Mouse (Mus musculus): ENCODE measurements around the gene Tinagl1. TPM values are rescaled to one million over a fixed set of nuclear protein-coding genes. Genes with fewer than 3 reads are reported as not detected.

The Tinagl1 gene
- 6.1 and 6.2 TPM in 2 replicates for total RNA-seq (2012; rRNA removed)
- polyA plus RNA-seq (2012; ENCODE audit: insufficient read depth in 1 of 2, insufficient read length in 2 of 2, low read depth in 1 of 2, low replicate concordance in 2 of 2, missing spikeins in 1 of 2), result 10 to 100 TPM in 1 of 2 experiments, not detected in 1; 21.9 TPM

- Histone ChIP-seq H3K79me2 (ENCODE audit: control insufficient read depth, insufficient read depth, low read length, poor library complexity) (no peaks in the 10 kb centered on the region), H3K27ac (ENCODE audit: control insufficient read depth, low read depth, low read length) (peak within 1 kb of the TSS; percentile 42), H3K4me1 (ENCODE audit: control insufficient read depth in 1 of 2, insufficient read depth in 2 of 2, low read length in 2 of 2) (peaks cover 6 to 48% of the 10 kb centered on the region in 2 experiments), H3K9me3 (replicated peaks; ENCODE audit: insufficient read depth, low read length) (no peaks in the 10 kb centered on the region), H3K4me3 (ENCODE audit: control insufficient read depth in 1 of 2, insufficient read depth in 1 of 2, low read depth in 2 of 2, low read length in 2 of 2) (peak within 1 kb of the TSS; percentile 37 to 88), H3K27me3 (ENCODE audit: control insufficient read depth in 1 of 2, insufficient read depth in 2 of 2, low read length in 2 of 2) (no peaks in the 10 kb centered on the region), H3K36me3 (ENCODE audit: control insufficient read depth in 1 of 2, insufficient read depth in 2 of 2, low read length in 2 of 2) (peaks cover 0 to 14% of the 10 kb centered on the region in 2 experiments; a peak in 2 of 4 replicates), H3K9ac (ENCODE audit: control insufficient read depth, low read depth, low read length, poor library complexity, severe bottlenecking) (peak within 1 kb of the TSS; percentile 63)
- TF ChIP-seq MAFK (IDR thresholded peaks at IDR 0.05; ENCODE audit: borderline replicate concordance, low read depth, low read length) (no peak), SIN3A (IDR thresholded peaks at IDR 0.05; ENCODE audit: low read length) (peak; percentile 8; the same call in 1 of the 2 replicates), ZNF384 (IDR thresholded peaks at IDR 0.05; ENCODE audit: low read depth, low read length) (no peak)
- no peak for DNase-seq (ENCODE audit: low read depth, low spot score)
Measured at GRCm38 (mm10) chr4:130175072-130175711, at the start of gene Tinagl1. Gene Tinagl1, minus strand, starts transcription at chr4:130175122.

- no peak for DNase-seq (ENCODE audit: low read depth, low spot score)
- Histone ChIP-seq H3K4me3 (ENCODE audit: control insufficient read depth in 1 of 2, insufficient read depth in 1 of 2, low read depth in 2 of 2, low read length in 2 of 2) (no peak overlapping the region), H3K9ac (ENCODE audit: control insufficient read depth, low read depth, low read length, poor library complexity, severe bottlenecking) (no peak overlapping the region), H3K9me3 (replicated peaks; ENCODE audit: insufficient read depth, low read length) (no peaks in the 10 kb centered on the region), H3K36me3 (ENCODE audit: control insufficient read depth in 1 of 2, insufficient read depth in 2 of 2, low read length in 2 of 2) (no peaks in the 10 kb centered on the region), H3K27ac (ENCODE audit: control insufficient read depth, low read depth, low read length) (no peak overlapping the region), H3K4me1 (ENCODE audit: control insufficient read depth in 1 of 2, insufficient read depth in 2 of 2, low read length in 2 of 2) (no peaks in the 10 kb centered on the region), H3K27me3 (ENCODE audit: control insufficient read depth in 1 of 2, insufficient read depth in 2 of 2, low read length in 2 of 2) (peaks cover 2 to 7% of the 10 kb centered on the region in 2 experiments), H3K79me2 (ENCODE audit: control insufficient read depth, insufficient read depth, low read length, poor library complexity) (no peaks in the 10 kb centered on the region)
- TF ChIP-seq RCOR1 (IDR thresholded peaks at IDR 0.05; ENCODE audit: low read depth, low read length) (no peak), NRF1 (IDR thresholded peaks at IDR 0.05; ENCODE audit: insufficient read depth, low read depth, low read length, poor library complexity, severe bottlenecking) (no peak), POLR2AphosphoS5 (IDR thresholded peaks at IDR 0.05; ENCODE audit: borderline replicate concordance, low read depth, low read length) (no peak), MEF2A (IDR thresholded peaks at IDR 0.05; ENCODE audit: extremely low read depth, insufficient replicate concordance, low read depth, low read length, poor library complexity, severe bottlenecking) (no peak), ZC3H11A (IDR thresholded peaks at IDR 0.05; ENCODE audit: low read depth, low read length) (no peak), NELFE (IDR thresholded peaks at IDR 0.05; ENCODE audit: low read depth, low read length) (no peak), UBTF (IDR thresholded peaks at IDR 0.05; ENCODE audit: borderline replicate concordance, insufficient read depth, low read depth, low read length) (no peak), CHD2 (IDR thresholded peaks at IDR 0.05; ENCODE audit: low read length) (no peak), USF1 (IDR thresholded peaks at IDR 0.05; ENCODE audit: low read depth, low read length) (no peak), KAT2A (conservative IDR thresholded peaks at IDR 0.05; ENCODE audit: low read depth, low read length) (no peak), E2F4 (IDR thresholded peaks at IDR 0.05; ENCODE audit: borderline replicate concordance, low read depth, low read length) (no peak)
Measured at GRCm38 (mm10) chr4:130224071-130224470, 49.1 kb upstream of the Tinagl1 start.

Measured in MEL (cell line).